Mouse (Mus musculus): ENCODE measurements at regions not wholly inside any gene's neighbourhood (a gene's known extent, or its start where the extent isn't known, plus 50 kb on each side); places are given as distances from the start of the nearest gene placed in this dataset.
A peak's percentile ranks its signal among the peaks of the same experiment; 100 is the strongest.
"Not testable (repeated sequence)": the region's sequence is repeated elsewhere in the genome, so short reads cannot be mapped to it uniquely, and the experiment has no call there.

DNA sequence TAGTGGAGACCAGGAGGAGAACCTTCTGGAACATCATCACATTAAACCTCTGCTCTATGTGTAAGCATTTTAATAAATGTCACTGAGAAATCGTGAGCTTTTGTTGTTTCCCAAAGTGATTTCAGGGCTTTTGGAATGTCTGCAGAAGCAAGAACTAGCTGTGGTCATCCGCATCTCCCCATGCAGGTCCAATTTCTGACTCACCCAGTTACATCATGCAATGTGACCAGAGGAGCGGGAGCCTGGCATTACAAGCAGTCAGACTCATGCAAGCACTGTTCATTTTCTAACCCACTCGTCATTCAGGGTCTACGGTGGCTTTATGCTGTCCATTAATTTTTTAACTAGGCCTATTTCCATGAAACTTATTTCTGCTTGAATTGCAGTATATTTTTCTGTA is 151.2 kb upstream of the Supt20 start:
- DNase-seq (ENCODE audit: low spot score): peak; percentile 54

- DNase-seq (ENCODE audit: low spot score): no peak
Observed at GRCm38 (mm10) chr3:54545393-54545792, 147.2 kb upstream of the Supt20 start.

DNA sequence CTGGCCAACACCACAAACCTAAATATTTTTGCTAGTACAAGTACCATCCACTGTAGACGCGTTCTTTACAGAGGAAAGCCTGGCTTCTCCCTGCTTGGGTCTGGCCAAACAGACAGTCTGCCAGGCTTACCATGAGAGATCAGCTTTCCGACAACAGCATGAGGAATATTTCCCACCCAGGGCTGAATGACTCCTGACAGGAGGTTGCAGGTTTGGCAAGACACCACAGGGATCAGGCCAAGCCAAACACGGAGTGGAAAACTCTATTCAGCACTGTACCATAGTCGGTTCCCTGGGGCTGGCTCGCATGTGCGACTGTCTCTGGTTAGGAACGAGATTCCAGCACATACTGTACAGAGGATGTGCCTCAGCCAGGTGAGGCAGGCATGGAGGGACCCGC is 140.7 kb upstream of the Supt20 start:
- no peak for DNase-seq (ENCODE audit: low spot score)

DNA sequence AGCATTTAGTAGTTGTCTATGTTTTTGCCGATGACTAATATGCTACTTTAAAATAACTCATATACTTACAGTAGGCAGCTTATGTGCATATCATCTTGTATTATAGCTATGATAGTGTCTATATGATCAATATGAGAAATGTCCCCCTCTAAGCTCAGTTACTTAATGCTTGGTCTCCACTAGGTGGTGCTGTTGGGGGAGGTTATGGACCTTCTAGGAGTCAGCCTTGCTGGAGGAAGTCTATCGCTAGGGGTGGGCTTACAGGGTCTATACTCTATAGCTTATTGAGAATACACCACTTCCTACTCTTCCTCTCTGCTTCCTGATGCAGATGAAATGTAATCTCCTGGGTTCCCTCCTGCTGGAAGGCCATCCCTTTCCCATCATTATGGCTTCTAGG is 136.7 kb upstream of the Supt20 start:
- DNase-seq (ENCODE audit: low spot score): no peak

GRCm38 (mm10) chr3:54559053-54559452 is 133.6 kb upstream of the Supt20 start:
- no peak for DNase-seq (ENCODE audit: low spot score)

- DNase-seq (ENCODE audit: low spot score): no peak
Observed at GRCm38 (mm10) chr3:54559527-54559926, 133.1 kb upstream of the Supt20 start.

- DNase-seq (ENCODE audit: low spot score): no peak
Observed at GRCm38 (mm10) chr3:54560056-54560922, 132.3 kb upstream of the Supt20 start.

DNA sequence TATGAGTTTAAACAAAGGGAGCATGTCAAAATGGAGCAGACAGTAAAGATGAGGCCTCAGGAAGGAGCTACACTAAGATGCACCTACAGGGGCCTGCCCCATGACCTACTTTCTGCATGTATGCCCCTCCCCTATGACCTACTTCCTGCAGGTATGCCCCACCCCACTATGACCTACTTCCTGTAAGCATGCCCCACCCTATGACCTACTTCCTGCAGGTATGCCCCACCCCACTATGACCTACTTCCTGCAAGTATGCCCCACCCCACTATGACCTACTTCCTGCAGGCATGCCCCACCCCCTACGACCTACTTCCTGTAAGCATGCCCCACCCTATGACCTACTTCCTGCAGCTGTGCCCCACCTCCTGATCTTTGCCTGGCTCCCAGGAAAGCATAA is 125.3 kb upstream of the Supt20 start:
- no peak for DNase-seq (ENCODE audit: low spot score)

- no peak for DNase-seq (ENCODE audit: low spot score)
Observed at GRCm38 (mm10) chr3:54568096-54568495, 124.5 kb upstream of the Supt20 start.

DNA sequence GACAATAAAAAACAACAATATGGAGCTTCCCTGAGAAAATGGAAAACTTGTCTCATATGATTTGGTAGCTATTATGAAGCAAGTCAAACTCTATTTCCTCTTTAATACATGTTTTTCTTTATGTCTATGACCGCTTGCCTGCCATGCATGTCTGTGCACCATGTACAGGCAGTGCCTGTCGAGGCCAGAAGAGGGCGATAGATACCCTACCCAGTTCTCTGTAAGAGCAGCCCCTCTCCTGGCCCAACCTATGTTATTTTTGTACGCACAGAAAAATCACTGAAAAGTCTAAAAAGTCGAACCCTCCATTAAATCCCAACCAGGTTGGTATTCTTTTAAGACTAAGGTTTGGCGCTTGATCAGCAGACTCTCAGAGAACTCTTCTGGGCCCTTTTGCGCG is 122.1 kb upstream of the Supt20 start:
- no peak for DNase-seq (ENCODE audit: low spot score)

- DNase-seq (ENCODE audit: low spot score): no peak
Observed at GRCm38 (mm10) chr3:54577851-54578250, 114.8 kb upstream of the Supt20 start.

GRCm38 (mm10) chr3:54579425-54579824 is 113.2 kb upstream of the Supt20 start:
- DNase-seq (ENCODE audit: low spot score): no peak

GRCm38 (mm10) chr3:54580339-54580738 is 112.3 kb upstream of the Supt20 start:
- DNase-seq (ENCODE audit: low spot score): no peak

GRCm38 (mm10) chr3:54585781-54586180 is 106.8 kb upstream of the Supt20 start:
- DNase-seq (ENCODE audit: low spot score): not testable (repeated sequence)

DNA sequence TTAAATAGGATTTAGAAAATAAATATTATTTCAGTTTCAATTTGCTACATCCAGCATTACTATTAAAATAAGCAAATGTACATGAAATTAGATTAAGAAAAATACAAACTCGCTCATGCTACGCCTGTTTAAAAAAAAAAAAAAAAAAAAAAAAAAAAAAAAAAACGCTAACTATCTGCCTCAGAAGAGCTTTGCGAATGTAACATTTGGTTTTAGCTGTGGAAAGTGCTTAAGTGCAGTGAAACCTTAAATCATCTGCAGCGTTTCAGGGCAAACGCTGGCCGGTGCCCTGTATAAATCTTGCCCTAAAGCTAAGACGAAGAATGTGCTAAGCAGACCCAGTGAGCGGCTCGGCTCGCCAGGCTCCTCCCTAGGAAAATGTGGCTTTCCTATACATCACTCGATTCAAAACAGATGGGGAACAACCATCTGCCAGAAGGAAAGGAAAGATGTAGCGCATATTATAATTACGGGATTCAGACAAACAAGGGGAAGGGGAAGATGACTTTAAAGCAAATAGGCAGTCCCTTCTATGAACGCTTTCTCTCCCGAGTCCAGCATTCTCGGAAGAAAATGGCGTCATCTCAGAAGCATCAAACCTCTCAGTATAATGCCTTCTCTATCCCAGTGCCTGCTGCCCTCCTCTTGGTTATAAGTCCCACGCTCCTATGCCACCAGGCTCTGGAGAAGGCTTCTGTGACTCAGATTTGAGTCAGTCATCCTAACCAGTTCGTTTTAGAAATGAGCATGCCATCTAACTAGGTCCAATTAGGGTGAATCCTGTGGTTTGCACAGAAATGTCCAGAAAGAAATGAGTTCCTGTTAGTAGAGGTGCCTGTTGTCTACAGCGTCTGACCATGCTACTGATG is 105.2 kb upstream of the Supt20 start:
- DNase-seq (ENCODE audit: low spot score): peak; percentile 40

DNA sequence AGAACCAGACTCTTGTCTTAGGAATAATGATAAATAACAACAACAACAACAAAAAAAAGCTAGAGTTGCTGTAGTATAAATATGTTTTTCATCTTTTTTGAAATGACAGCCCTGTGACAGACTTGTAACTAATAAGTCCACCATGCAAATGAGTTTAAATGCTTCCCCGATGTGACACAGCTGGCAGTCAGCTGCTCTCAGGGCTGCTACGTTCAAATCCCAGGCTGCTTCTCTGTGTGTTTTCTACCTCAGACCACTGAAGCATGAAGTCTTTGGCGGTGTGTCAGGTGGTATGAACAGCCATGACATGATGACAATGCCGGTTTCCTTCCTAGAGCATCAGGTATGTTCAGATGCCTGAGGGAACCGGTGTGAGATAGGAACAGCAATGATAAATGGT is 104.4 kb upstream of the Supt20 start:
- DNase-seq (ENCODE audit: low spot score): no peak

GRCm38 (mm10) chr3:54589976-54590375 is 102.6 kb upstream of the Supt20 start:
- no peak for DNase-seq (ENCODE audit: low spot score)

GRCm38 (mm10) chr3:54591160-54591559 is 101.4 kb upstream of the Supt20 start:
- DNase-seq (ENCODE audit: low spot score): peak; percentile 17

GRCm38 (mm10) chr3:54592064-54592463 is 100.5 kb upstream of the Supt20 start:
- no peak for DNase-seq (ENCODE audit: low spot score)

- DNase-seq (ENCODE audit: low spot score): no peak
Observed at GRCm38 (mm10) chr3:54592655-54593428, 99.8 kb upstream of the Supt20 start.

GRCm38 (mm10) chr3:54595193-54595592 is 97.4 kb upstream of the Supt20 start:
- DNase-seq (ENCODE audit: low spot score): no peak

Measured in adipocyte (in vitro differentiated cells).